Mouse (Mus musculus): ENCODE results near the gene Carnmt1. TPM values are rescaled to one million over a fixed set of nuclear protein-coding genes. Genes with fewer than 3 reads are reported as not detected.

The Carnmt1 gene
- polyA plus RNA-seq (2012; rRNA removed), result 8.0 and 10.1 TPM in 2 replicates

- peaks cover 4% of the 10 kb centered on the region for H3K4me1 ChIP-seq (ENCODE audit: control insufficient read depth, insufficient read depth, low read length)
- TF ChIP-seq POLR2A (IDR thresholded peaks at IDR 0.05; ENCODE audit: extremely low read depth, insufficient read depth, low read length) (peak; percentile 47; the same call in 1 of the 2 replicates), CTCF (IDR thresholded peaks at IDR 0.05; ENCODE audit: extremely low read depth, insufficient read depth, low read length) (no peak)
- H3K4me3 ChIP-seq (ENCODE audit: insufficient read depth, low read length), result peak within 1 kb of the TSS; percentile 81
- peak within 1 kb of the TSS; percentile 48 for H3K27ac ChIP-seq (ENCODE audit: insufficient read depth, low read length)
Observed at GRCm38 (mm10) chr19:18670608-18671007, at the start of gene Carnmt1. Carnmt1 (plus strand) TSS chr19:18670764.

- Histone ChIP-seq H3K27ac (ENCODE audit: insufficient read depth, low read length) (no peak overlapping the region), H3K4me3 (ENCODE audit: insufficient read depth, low read length) (no peak overlapping the region), H3K4me1 (ENCODE audit: control insufficient read depth, insufficient read depth, low read length) (no peaks in the 10 kb centered on the region)
- TF ChIP-seq CTCF (IDR thresholded peaks at IDR 0.05; ENCODE audit: extremely low read depth, insufficient read depth, low read length), result no peak
- TF ChIP-seq POLR2A (IDR thresholded peaks at IDR 0.05; ENCODE audit: extremely low read depth, insufficient read depth, low read length), result no peak
Observed at GRCm38 (mm10) chr19:18623894-18624293, 46.7 kb upstream of the Carnmt1 start.

GRCm38 (mm10) chr19:18629589-18629988 is 41.0 kb upstream of the Carnmt1 start:
- Histone ChIP-seq H3K4me1 (ENCODE audit: control insufficient read depth, insufficient read depth, low read length) (peaks cover 1% of the 10 kb centered on the region; the same call in 1 of the 2 replicates), H3K27ac (ENCODE audit: insufficient read depth, low read length) (no peak overlapping the region), H3K4me3 (ENCODE audit: insufficient read depth, low read length) (no peak overlapping the region)
- TF ChIP-seq CTCF (IDR thresholded peaks at IDR 0.05; ENCODE audit: extremely low read depth, insufficient read depth, low read length) (no peak), POLR2A (IDR thresholded peaks at IDR 0.05; ENCODE audit: extremely low read depth, insufficient read depth, low read length) (no peak)

GRCm38 (mm10) chr19:18630221-18631119 is 40.1 kb upstream of the Carnmt1 start:
- Histone ChIP-seq H3K27ac (ENCODE audit: insufficient read depth, low read length) (peak overlapping the region; percentile 41; the same call in 1 of the 2 replicates), H3K4me1 (ENCODE audit: control insufficient read depth, insufficient read depth, low read length) (peaks cover 1% of the 10 kb centered on the region; the same call in 1 of the 2 replicates), H3K4me3 (ENCODE audit: insufficient read depth, low read length) (peak overlapping the region; percentile 90)
- TF ChIP-seq POLR2A (IDR thresholded peaks at IDR 0.05; ENCODE audit: extremely low read depth, insufficient read depth, low read length) (no peak), CTCF (IDR thresholded peaks at IDR 0.05; ENCODE audit: extremely low read depth, insufficient read depth, low read length) (no peak)

GRCm38 (mm10) chr19:18631161-18631643 is 39.4 kb upstream of the Carnmt1 start:
- peak overlapping the region; percentile 73 for H3K27ac ChIP-seq (ENCODE audit: insufficient read depth, low read length)
- peaks cover 1% of the 10 kb centered on the region; the same call in 1 of the 2 replicates for H3K4me1 ChIP-seq (ENCODE audit: control insufficient read depth, insufficient read depth, low read length)
- TF ChIP-seq CTCF (IDR thresholded peaks at IDR 0.05; ENCODE audit: extremely low read depth, insufficient read depth, low read length) (no peak), POLR2A (IDR thresholded peaks at IDR 0.05; ENCODE audit: extremely low read depth, insufficient read depth, low read length) (no peak)
- peak overlapping the region; percentile 90 for H3K4me3 ChIP-seq (ENCODE audit: insufficient read depth, low read length)

GRCm38 (mm10) chr19:18631644-18632219 is 38.8 kb upstream of the Carnmt1 start, which contains the start of the genes Ostf1 and Nmrk1:
Ostf1 (minus strand) TSS chr19:18631823.
Nmrk1 (plus strand) TSS chr19:18631950.
- TF ChIP-seq CTCF (IDR thresholded peaks at IDR 0.05; ENCODE audit: extremely low read depth, insufficient read depth, low read length) (no peak), POLR2A (IDR thresholded peaks at IDR 0.05; ENCODE audit: extremely low read depth, insufficient read depth, low read length) (peak; percentile 82; the same call in 1 of the 2 replicates)
- peak within 1 kb of the TSS; percentile 73 for H3K27ac ChIP-seq (ENCODE audit: insufficient read depth, low read length)
- peaks cover 1% of the 10 kb centered on the region; the same call in 1 of the 2 replicates for H3K4me1 ChIP-seq (ENCODE audit: control insufficient read depth, insufficient read depth, low read length)
- H3K4me3 ChIP-seq (ENCODE audit: insufficient read depth, low read length), result peak within 1 kb of the TSS; percentile 90

GRCm38 (mm10) chr19:18632231-18633185 is 38.1 kb upstream of the Carnmt1 start:
- Histone ChIP-seq H3K4me3 (ENCODE audit: insufficient read depth, low read length) (peak overlapping the region; percentile 90), H3K4me1 (ENCODE audit: control insufficient read depth, insufficient read depth, low read length) (peaks cover 1% of the 10 kb centered on the region; the same call in 1 of the 2 replicates), H3K27ac (ENCODE audit: insufficient read depth, low read length) (no peak overlapping the region)
- TF ChIP-seq POLR2A (IDR thresholded peaks at IDR 0.05; ENCODE audit: extremely low read depth, insufficient read depth, low read length), result no peak

GRCm38 (mm10) chr19:18637954-18638353 is 32.6 kb upstream of the Carnmt1 start:
- TF ChIP-seq CTCF (IDR thresholded peaks at IDR 0.05; ENCODE audit: extremely low read depth, insufficient read depth, low read length) (no peak), POLR2A (IDR thresholded peaks at IDR 0.05; ENCODE audit: extremely low read depth, insufficient read depth, low read length) (no peak)
- no peak overlapping the region for H3K27ac ChIP-seq (ENCODE audit: insufficient read depth, low read length)
- no peaks in the 10 kb centered on the region for H3K4me1 ChIP-seq (ENCODE audit: control insufficient read depth, insufficient read depth, low read length)
- no peak overlapping the region for H3K4me3 ChIP-seq (ENCODE audit: insufficient read depth, low read length)

All from cortical plate, adult 2 months (tissue).